Mouse (Mus musculus): ENCODE measurements around the gene Coq7. TPM values are rescaled to one million over a fixed set of nuclear protein-coding genes. Genes with fewer than 3 reads are reported as not detected.

Coq7 gene
- polyA plus RNA-seq, 1 experiment, result 36.2 TPM

GRCm38 (mm10) chr7:118508556-118508955 lies 24.6 kb downstream of the Coq7 start:
- H3K27me3 ChIP-seq (ENCODE audit: control insufficient read depth, insufficient read depth, insufficient read length), result no peaks in the 10 kb centered on the region
- H3K79me2 ChIP-seq (ENCODE audit: control insufficient read depth, insufficient read depth), result no peaks in the 10 kb centered on the region
- H3K4me3 ChIP-seq, result no peak overlapping the region
- no peak overlapping the region for H3ac ChIP-seq (ENCODE audit: control insufficient read depth, insufficient read length)
- H3K36me3 ChIP-seq (ENCODE audit: control insufficient read depth, insufficient read depth), result no peaks in the 10 kb centered on the region
- no peak for TF ChIP-seq MYOD1 (IDR thresholded peaks at IDR 0.05; ENCODE audit: control insufficient read depth in 1 of 3, insufficient read length in 2 of 3, low read depth in 2 of 3)
- no peak for TF ChIP-seq REST (IDR thresholded peaks at IDR 0.05; ENCODE audit: insufficient read depth, insufficient read length)
- TF ChIP-seq MYOG (IDR thresholded peaks at IDR 0.05; ENCODE audit: control insufficient read depth in 1 of 3, insufficient read depth in 1 of 3, insufficient read length in 2 of 3, low read depth in 2 of 3), result no peak
- TF ChIP-seq SRF (IDR thresholded peaks at IDR 0.05; ENCODE audit: control insufficient read depth, insufficient read length, low read depth), result no peak
- no peak for TF ChIP-seq POLR2A (IDR thresholded peaks at IDR 0.05; ENCODE audit: insufficient read length, low read depth)
- TF ChIP-seq E2F4 (IDR thresholded peaks at IDR 0.05; ENCODE audit: insufficient read depth), result no peak
- TF ChIP-seq POLR2AphosphoS2 (IDR thresholded peaks at IDR 0.05; ENCODE audit: insufficient read length, low read depth), result no peak
- no peak for TF ChIP-seq TCF3 (IDR thresholded peaks at IDR 0.05; ENCODE audit: insufficient read length, low read depth)
- no peak for TF ChIP-seq CEBPB (IDR thresholded peaks at IDR 0.05; ENCODE audit: insufficient read depth, poor library complexity, severe bottlenecking)
- TF ChIP-seq USF1 (IDR thresholded peaks at IDR 0.05; ENCODE audit: low read depth), result no peak
- no peak for TF ChIP-seq TCF12 (IDR thresholded peaks at IDR 0.05; ENCODE audit: insufficient read depth, poor library complexity, severe bottlenecking)
- TF ChIP-seq MAX (IDR thresholded peaks at IDR 0.05; ENCODE audit: low read depth), result no peak
- H3K4me2 ChIP-seq (ENCODE audit: low read depth), result no peak overlapping the region

DNA sequence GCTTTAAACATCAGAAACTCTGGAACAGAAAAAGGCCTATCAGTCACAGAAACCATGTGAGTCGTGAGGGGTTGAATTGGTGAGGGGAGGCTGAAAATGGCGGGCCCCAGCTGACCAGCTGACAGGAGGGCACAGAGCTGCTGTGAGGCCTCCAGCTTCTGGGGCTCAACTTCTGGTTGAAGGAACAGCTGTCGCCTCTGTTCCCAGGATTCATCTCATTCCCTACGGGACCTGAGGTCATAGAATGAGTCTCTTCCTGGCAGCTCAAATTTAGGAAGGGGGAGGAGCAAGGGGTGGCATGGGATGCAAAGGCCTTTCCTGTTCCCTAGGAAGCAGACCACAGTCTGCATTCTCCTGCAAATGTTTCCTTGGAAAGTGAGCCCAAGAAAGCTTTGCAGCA lies 29.3 kb downstream of the Coq7 start:
- Histone ChIP-seq H3K36me3 (ENCODE audit: control insufficient read depth, insufficient read depth) (no peaks in the 10 kb centered on the region), H3ac (ENCODE audit: control insufficient read depth, insufficient read length) (no peak overlapping the region), H3K79me2 (ENCODE audit: control insufficient read depth, insufficient read depth) (no peaks in the 10 kb centered on the region), H3K4me2 (ENCODE audit: low read depth) (peak overlapping the region; percentile 4), H3K27me3 (ENCODE audit: control insufficient read depth, insufficient read depth, insufficient read length) (no peaks in the 10 kb centered on the region), H3K4me3 (no peak overlapping the region)
- TF ChIP-seq REST (IDR thresholded peaks at IDR 0.05; ENCODE audit: insufficient read depth, insufficient read length), result no peak
- TF ChIP-seq MYOG (IDR thresholded peaks at IDR 0.05; ENCODE audit: control insufficient read depth in 1 of 3, insufficient read depth in 1 of 3, insufficient read length in 2 of 3, low read depth in 2 of 3), result peak in 1 of 3 experiments; percentile 55
- no peak for TF ChIP-seq CEBPB (IDR thresholded peaks at IDR 0.05; ENCODE audit: insufficient read depth, poor library complexity, severe bottlenecking)
- TF ChIP-seq POLR2AphosphoS2 (IDR thresholded peaks at IDR 0.05; ENCODE audit: insufficient read length, low read depth), result no peak
- TF ChIP-seq E2F4 (IDR thresholded peaks at IDR 0.05; ENCODE audit: insufficient read depth), result no peak
- TF ChIP-seq TCF12 (IDR thresholded peaks at IDR 0.05; ENCODE audit: insufficient read depth, poor library complexity, severe bottlenecking), result no peak
- TF ChIP-seq USF1 (IDR thresholded peaks at IDR 0.05; ENCODE audit: low read depth), result no peak
- TF ChIP-seq POLR2A (IDR thresholded peaks at IDR 0.05; ENCODE audit: insufficient read length, low read depth), result no peak
- TF ChIP-seq SRF (IDR thresholded peaks at IDR 0.05; ENCODE audit: control insufficient read depth, insufficient read length, low read depth), result no peak
- no peak for TF ChIP-seq TCF3 (IDR thresholded peaks at IDR 0.05; ENCODE audit: insufficient read length, low read depth)
- peak in 2 of 3 experiments; percentile 76 to 77 for TF ChIP-seq MYOD1 (IDR thresholded peaks at IDR 0.05; ENCODE audit: control insufficient read depth in 1 of 3, insufficient read length in 2 of 3, low read depth in 2 of 3)
- TF ChIP-seq MAX (IDR thresholded peaks at IDR 0.05; ENCODE audit: low read depth), result no peak

GRCm38 (mm10) chr7:118502333-118502732 lies 30.8 kb downstream of the Coq7 start:
- Histone ChIP-seq H3K27me3 (ENCODE audit: control insufficient read depth, insufficient read depth, insufficient read length) (no peaks in the 10 kb centered on the region), H3K4me2 (ENCODE audit: low read depth) (no peak overlapping the region), H3K79me2 (ENCODE audit: control insufficient read depth, insufficient read depth) (no peaks in the 10 kb centered on the region), H3K36me3 (ENCODE audit: control insufficient read depth, insufficient read depth) (no peaks in the 10 kb centered on the region), H3ac (ENCODE audit: control insufficient read depth, insufficient read length) (no peak overlapping the region), H3K4me3 (no peak overlapping the region)
- TF ChIP-seq USF1 (IDR thresholded peaks at IDR 0.05; ENCODE audit: low read depth), result no peak
- TF ChIP-seq E2F4 (IDR thresholded peaks at IDR 0.05; ENCODE audit: insufficient read depth), result no peak

- H3K79me2 ChIP-seq (ENCODE audit: control insufficient read depth, insufficient read depth), result no peaks in the 10 kb centered on the region
- H3ac ChIP-seq (ENCODE audit: control insufficient read depth, insufficient read length), result no peak overlapping the region
- TF ChIP-seq CEBPB (IDR thresholded peaks at IDR 0.05; ENCODE audit: insufficient read depth, poor library complexity, severe bottlenecking), result no peak
- peak in 1 of 3 experiments; percentile 66 for TF ChIP-seq MYOG (IDR thresholded peaks at IDR 0.05; ENCODE audit: control insufficient read depth in 1 of 3, insufficient read depth in 1 of 3, insufficient read length in 2 of 3, low read depth in 2 of 3)
- TF ChIP-seq MYOD1 (IDR thresholded peaks at IDR 0.05; ENCODE audit: control insufficient read depth in 1 of 3, insufficient read length in 2 of 3, low read depth in 2 of 3), result peak in 1 of 3 experiments; percentile 71
- no peak overlapping the region for H3K4me3 ChIP-seq
- H3K36me3 ChIP-seq (ENCODE audit: control insufficient read depth, insufficient read depth), result no peaks in the 10 kb centered on the region
- H3K4me2 ChIP-seq (ENCODE audit: low read depth), result no peak overlapping the region
- no peaks in the 10 kb centered on the region for H3K27me3 ChIP-seq (ENCODE audit: control insufficient read depth, insufficient read depth, insufficient read length)
Observed at GRCm38 (mm10) chr7:118499784-118500435, 33.2 kb downstream of the Coq7 start.

DNA sequence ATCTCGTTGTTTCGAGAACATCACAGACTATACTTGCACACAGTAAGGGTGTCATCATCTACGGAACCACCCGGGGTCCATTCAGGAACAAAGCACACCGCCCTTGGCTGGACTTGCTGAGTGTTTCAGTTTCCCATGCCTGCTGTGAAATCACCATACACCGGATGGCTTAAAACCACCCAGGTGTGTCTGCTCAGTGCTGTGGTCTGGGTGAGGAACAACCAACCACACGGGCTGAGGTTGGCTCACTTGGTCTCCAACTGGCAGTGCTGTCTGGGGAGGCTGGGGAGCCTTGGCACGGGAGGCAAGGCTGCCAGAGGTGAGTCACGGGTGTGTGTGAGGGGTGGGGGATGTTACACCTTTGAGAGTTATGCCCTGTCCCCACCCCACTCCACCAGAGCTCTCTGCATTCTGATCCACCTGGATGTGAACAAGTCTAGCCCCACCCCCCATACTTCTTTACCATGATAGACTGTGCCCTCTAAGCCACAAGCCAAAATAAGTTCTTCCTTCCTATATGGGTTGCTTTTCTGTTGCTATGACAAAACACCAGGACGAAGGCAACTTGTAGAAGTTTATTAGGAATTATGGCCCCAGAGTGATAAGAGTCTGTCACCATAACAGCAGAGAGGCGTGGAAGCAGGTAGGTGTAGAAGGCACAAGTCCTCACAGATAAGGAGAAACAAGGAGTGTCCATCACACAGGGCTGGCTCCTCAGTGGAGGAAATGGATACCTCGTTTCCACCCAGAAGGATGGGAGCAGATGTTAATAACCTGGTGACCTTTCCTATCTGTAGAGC lies 34.0 kb downstream of the Coq7 start:
- Histone ChIP-seq H3K36me3 (ENCODE audit: control insufficient read depth, insufficient read depth) (no peaks in the 10 kb centered on the region), H3K27me3 (ENCODE audit: control insufficient read depth, insufficient read depth, insufficient read length) (no peaks in the 10 kb centered on the region)

More for the DNA sequence above, 34.0 kb downstream of the Coq7 start:
- Histone ChIP-seq H3K4me2 (ENCODE audit: low read depth) (no peak overlapping the region), H3ac (ENCODE audit: control insufficient read depth, insufficient read length) (no peak overlapping the region), H3K4me3 (no peak overlapping the region), H3K79me2 (ENCODE audit: control insufficient read depth, insufficient read depth) (no peaks in the 10 kb centered on the region)
- no peak for TF ChIP-seq MAX (IDR thresholded peaks at IDR 0.05; ENCODE audit: low read depth)
- no peak for TF ChIP-seq E2F4 (IDR thresholded peaks at IDR 0.05; ENCODE audit: insufficient read depth)
- TF ChIP-seq REST (IDR thresholded peaks at IDR 0.05; ENCODE audit: insufficient read depth, insufficient read length), result no peak
- no peak for TF ChIP-seq SRF (IDR thresholded peaks at IDR 0.05; ENCODE audit: control insufficient read depth, insufficient read length, low read depth)
- no peak for TF ChIP-seq POLR2AphosphoS2 (IDR thresholded peaks at IDR 0.05; ENCODE audit: insufficient read length, low read depth)
- TF ChIP-seq TCF12 (IDR thresholded peaks at IDR 0.05; ENCODE audit: insufficient read depth, poor library complexity, severe bottlenecking), result no peak
- TF ChIP-seq MYOG (IDR thresholded peaks at IDR 0.05; ENCODE audit: control insufficient read depth in 1 of 3, insufficient read depth in 1 of 3, insufficient read length in 2 of 3, low read depth in 2 of 3), result no peak
- no peak for TF ChIP-seq TCF3 (IDR thresholded peaks at IDR 0.05; ENCODE audit: insufficient read length, low read depth)
- TF ChIP-seq CEBPB (IDR thresholded peaks at IDR 0.05; ENCODE audit: insufficient read depth, poor library complexity, severe bottlenecking), result no peak
- TF ChIP-seq USF1 (IDR thresholded peaks at IDR 0.05; ENCODE audit: low read depth), result no peak
- no peak for TF ChIP-seq POLR2A (IDR thresholded peaks at IDR 0.05; ENCODE audit: insufficient read length, low read depth)
